Mouse (Mus musculus) kidney, adult 2 months (tissue): ENCODE data around the gene Chst3.

Source experiments
- CTCF ChIP-seq: fragments of 200-500 bp; conservative IDR thresholded peaks from 2 replicates; pipeline ENCODE4 v1.5.1; 2011; ENCODE audit warnings: low read depth, mild to moderate bottlenecking, control low read depth, low read length, moderate library complexity, mixed read lengths; ENCODE audit not compliant: insufficient read depth, insufficient read length
- POLR2A ChIP-seq: fragments of 200-500 bp; IDR thresholded peaks from one replicate; pipeline ENCODE4 v1.6.1; 2011; ENCODE audit warnings: low read depth, low read length, control low read depth

DNA sequence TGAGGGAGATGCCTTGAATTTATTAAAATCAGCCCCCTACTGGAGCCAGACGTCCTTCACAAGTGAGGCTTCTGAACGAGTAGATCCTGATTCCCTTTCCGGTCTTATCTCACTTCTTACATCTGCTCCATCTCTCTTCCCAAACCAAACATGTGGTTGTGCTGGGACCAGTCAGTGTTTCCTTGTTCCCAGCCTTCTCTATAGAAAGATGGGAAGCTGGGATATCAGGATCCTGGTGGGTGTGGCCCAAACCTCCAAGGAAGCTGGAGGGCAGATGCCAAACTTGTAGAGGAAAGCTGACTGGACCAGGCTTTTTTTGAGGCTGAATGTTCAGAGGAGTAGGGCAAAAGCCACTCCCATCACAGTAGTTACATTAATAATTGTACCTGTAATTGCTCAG, 44.6 kb downstream of the Chst3 start:
- TF ChIP-seq CTCF: no peak
- no peak for TF ChIP-seq POLR2A
